Mouse (Mus musculus): Measurements from ENCODE around the gene Cpa4. TPM values are rescaled to one million over a fixed set of nuclear protein-coding genes. Genes with fewer than 3 reads are reported as not detected.
A peak's percentile ranks its signal among the peaks of the same experiment; 100 is the strongest.

Gene Cpa4
- not detected for total RNA-seq (2021)
- long read RNA-seq: 0 reads

DNA sequence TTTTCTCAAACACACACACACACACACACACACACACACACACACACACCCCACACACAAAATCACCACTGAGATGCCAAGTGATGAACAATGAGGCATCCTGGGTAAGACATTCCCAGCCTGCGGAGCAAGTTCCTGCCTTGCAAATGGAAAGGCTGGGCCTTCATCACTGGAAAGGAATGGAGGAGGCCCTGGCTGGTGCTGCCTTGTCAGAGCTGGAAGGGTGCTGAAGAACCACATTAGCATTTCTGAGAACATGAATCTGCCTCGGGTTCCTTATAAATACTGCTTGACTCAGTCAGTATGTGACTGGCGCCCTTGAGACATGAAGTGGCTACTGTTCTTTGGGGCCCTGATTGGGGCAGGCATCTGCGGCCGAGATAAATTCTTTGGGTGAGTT lies at the start of gene Cpa4:
TSS of gene Cpa4 (plus strand) at position 301 of the 400 bp plus-strand sequence.
- DNase-seq (ENCODE audit: low spot score in 2 of 2): no peak

DNA sequence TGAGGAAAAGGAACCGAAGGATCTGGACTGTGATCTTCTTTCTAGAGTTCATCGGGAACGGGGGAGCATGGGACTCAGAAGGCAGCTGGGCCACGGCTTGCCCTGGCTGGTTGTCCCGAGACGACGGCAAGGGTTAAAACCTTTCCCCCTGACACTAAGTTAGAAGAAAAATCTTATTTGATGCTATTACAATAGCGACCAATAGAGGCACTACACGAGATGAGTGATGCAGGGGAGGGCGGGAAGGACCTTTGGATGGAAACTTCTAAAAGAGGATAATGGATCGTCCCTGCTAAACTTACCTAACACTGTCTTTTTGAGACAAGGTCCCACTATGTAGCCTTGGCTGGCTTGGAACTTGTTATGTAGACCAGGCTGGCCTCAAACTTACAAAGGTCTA lies 47.8 kb upstream of the Cpa4 start:
- no peak for DNase-seq (ENCODE audit: low spot score in 2 of 2)

DNA sequence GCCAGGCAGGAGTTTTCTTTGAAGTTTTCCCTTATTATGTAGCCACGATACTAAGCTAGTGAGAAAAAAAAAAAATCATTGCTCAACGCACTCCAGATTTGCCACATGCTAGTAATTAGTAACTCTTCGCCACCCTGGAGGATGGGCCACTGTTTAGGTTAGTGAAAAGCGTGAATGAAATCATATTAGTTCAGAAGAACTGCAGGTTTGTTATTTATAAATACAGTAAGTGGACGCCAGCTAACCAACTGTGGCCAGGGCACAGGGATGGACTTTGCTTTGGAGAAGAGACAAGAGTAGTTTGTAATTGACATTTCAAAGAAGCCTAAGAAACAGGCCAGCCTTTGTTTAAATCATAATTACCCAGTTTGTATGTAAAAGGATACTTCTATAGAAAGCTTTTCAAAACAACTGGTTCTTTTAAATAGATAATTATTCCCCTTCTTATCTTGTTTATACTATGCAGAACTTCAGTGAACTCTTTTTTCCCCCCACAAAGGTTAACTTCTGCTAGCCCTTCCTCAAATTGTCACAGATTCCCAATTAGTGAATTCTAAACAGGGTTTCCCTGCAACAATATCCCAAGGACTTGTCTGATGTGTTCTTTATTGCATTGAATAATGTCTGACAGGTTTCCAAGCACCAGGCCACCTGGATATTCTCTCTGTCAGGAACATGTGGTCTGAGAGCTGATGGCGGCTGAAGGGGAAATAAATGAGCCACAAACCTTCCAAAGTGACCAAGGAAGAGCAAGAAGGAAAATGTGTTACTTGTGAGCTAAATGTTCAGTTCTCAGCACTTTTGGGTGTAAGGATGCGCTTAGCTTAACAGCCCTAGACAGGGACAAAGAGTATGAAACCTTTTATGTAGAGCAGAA lies 42.5 kb upstream of the Cpa4 start:
- no peak for DNase-seq (ENCODE audit: low spot score in 2 of 2)

DNA sequence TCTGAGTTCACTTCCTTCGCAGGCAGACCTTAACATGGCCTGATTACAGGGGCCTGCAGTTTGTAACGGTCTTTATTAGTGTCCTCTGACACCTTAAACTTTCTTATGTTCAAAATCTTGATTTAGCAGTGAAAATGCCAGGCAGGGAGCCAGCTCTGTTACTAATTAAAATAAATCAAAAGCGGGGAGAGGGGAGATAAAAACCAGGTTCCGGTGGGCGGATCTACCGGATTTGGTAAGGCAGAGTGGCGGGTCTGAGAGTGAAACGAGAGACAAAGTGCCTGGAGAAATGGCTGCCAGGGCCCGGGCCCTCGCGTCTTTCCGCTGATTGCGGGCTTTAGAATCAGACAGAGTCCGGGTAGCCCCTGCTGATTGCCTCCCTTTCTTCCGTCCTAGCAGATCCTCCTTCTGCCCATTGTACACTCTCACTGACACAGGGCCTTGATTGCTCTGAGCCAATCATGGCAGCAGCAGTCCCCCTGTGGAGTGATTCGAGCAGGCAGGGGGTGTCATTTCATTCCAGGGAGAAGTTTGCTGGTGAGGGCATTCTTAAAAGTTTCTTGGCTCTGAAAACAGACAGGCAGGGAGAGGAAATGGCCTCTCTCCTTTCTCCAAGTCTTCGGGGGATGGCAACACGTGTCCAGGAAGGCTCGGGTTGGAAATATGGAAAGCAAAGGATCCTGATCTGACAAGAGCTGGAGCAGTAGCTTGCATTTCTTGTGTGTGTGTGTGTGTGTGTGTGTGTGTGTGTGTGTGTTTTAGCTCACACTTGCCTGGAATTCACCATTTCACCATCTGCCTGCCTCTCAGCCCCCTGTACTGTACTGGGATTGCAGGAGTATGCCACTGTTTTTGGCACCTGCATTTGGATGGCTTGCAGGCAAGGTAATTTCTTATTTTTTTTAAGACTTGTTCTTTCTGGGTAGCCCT lies 41.3 kb upstream of the Cpa4 start:
- peak in 1 of 2 experiments; percentile 35 for DNase-seq (ENCODE audit: low spot score in 2 of 2)

DNA sequence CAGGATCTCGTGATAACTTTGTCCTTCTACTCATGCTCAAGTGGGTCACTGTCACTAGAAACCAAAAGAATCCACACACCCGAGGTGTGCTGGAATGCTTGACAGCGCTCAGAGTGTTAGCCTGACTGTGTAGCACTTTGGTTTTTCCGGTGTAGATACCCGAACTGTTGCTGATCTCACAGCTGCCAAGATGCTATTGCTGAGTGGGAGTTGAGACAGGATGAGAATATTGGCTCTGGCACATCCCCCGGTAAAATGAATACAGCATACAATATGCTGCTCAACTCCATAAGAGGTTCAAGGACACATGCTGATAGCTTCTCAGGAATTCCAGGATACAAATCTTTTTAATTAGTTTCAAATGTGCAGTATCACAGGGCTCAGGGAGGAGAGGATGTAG lies 39.4 kb upstream of the Cpa4 start:
- DNase-seq (ENCODE audit: low spot score in 2 of 2): no peak

DNA sequence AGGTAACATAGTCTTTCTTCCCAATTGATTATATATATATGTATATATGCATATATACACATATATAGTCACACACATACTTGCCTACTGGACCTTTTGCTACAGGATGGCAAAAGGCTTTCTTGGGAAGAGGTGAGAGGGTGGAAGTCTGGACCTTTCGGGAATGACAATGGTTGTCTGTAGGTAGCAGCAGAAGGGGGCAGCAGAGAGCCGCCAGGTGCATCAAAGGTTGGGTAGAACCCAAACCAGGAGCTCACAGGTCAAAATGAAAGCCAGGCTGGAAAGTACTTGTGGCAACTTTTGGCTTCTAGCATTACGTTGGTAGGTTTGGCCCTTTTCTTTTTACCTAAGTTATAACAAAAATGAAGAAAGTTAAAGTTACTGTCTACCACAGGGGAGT lies 32.8 kb upstream of the Cpa4 start:
- DNase-seq (ENCODE audit: low spot score in 2 of 2): no peak

DNA sequence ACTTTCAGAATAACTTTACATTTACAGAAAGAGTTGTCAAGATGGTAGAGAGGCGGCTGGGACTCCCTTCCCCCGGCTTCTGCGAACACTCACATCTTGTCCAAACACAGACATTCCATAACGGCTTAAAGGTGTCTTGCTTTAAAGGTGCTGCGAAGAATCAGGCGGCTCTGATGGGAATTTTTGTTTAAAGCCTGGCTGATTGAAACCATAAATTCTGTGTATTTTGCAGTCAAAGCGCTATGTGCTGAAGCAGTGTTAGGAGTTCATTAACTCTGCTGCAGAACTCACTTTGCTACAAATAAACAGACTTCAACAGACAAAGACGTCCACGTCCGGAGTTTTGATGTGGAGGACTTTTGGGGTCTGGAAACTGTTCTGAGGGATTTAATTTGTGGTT lies 29.9 kb upstream of the Cpa4 start:
- no peak for DNase-seq (ENCODE audit: low spot score in 2 of 2)

DNA sequence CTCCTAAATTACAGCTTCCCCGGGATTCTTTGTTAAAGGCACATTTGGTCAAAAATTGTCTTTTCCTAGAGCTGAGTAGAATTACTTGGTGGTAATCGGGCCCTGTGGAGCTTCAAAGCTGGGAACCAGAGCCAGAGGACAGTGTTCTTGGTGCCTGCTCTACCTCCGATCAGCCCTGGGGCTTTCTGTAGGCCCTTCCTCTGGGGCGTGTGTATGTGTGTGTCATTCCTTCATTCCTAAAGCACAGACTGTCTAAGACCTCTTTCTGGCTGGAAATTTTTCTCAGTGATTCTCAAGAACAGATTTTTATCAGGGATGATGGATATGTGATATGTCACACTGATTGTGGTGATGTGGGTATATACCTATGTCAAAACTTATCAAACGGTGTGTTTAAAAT lies 29.4 kb upstream of the Cpa4 start:
- no peak for DNase-seq (ENCODE audit: low spot score in 2 of 2)

DNA sequence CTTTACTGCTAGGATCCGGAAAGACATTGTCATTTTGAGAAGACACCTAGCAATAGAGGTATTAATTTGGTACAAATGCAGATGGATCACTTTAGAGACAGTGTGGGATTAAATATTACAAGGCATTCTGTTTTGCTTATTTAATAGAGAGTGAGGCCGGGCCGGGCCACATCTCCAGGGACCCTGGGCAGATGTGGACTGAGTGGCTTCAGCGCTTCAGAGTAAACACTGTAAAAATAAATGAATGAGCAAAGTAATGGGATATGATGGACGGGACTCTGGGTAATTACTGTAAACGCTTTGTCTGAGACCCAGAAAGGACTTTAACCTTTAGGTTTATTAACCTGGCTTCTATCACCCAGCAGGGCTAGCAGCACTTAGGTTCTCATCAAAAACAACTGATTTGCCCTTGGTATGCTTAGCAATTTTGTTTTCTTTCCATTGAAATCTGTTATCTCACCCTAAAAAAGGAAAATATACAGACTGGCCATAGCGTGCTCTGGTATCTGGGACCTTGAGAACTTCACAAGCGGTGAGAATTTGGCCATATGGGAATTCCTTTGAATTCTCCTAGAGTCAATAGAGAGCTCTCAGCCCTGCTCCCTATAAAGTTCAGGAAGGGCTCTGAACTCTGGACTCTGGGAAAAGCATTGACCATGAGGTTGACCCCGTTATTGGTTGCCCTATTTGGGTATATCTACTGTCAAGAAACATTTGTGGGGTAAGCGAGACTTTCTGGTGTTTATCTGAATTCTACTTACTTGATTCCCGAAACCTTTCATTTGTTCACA lies 27.0 kb upstream of the Cpa4 start, which contains the start of gene Cpa2:
TSS of gene Cpa2 (plus strand) at position 574 of the 791 bp plus-strand sequence.
- no peak for DNase-seq (ENCODE audit: low spot score in 2 of 2)

DNA sequence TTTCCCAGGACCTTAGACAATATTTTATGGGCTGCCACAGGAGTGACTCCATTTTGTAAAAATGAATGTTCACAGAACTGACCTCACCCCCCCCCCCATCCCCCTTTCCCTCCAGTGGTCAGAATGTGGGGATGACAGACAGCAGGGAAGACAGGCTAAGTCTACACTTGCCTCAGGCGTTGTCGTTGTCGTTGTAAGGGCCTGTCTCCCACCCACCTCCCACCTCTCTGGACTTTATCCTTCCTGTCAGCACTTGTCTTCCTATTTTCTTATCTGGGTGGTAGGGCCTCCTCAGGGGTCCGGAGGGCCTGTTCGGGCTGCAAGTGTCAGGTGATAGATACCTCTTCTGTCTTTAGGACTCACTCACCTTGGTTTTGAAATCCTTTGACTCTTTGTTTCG lies 25.9 kb upstream of the Cpa4 start:
- no peak for DNase-seq (ENCODE audit: low spot score in 2 of 2)

DNA sequence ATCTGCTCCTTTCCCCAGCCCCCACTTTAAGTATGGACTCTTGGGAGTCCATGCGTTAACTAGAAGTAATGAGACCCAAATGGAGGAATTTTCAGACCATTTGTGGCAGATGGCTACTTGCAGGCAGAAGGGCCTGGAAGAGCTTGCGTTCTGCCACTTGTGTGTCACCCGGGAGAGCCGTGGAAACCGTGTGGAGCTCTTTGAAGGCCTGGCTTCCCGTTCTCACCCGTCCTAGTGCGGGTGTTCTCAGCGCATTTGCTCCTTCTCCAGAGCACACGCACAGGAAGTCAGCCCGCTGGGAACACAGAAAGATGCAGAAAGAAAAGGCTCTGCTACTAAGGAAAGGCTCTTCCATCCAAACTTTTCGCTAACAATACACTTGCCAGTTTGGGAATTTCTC lies 25.1 kb upstream of the Cpa4 start:
- DNase-seq (ENCODE audit: low spot score in 2 of 2): no peak

DNA sequence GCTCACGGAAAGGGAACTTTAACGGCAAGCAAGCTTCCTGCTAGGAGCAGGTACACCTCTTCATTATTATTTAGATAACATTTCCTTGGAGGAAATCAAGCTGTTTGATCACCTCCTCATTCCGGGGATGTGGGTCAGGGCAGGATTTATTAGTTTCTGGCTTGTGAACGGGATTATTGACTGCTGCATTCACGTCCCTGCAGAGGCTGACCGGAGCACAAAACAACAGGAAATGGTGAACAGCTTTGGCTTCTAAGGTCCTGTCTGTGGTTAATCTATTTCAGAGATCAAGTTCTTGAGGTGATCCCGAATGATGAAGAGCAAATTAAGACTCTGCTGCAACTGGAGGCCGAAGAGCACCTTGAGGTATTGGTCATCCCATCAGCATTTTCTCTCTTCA lies 24.3 kb upstream of the Cpa4 start:
- DNase-seq (ENCODE audit: low spot score in 2 of 2): no peak

DNA sequence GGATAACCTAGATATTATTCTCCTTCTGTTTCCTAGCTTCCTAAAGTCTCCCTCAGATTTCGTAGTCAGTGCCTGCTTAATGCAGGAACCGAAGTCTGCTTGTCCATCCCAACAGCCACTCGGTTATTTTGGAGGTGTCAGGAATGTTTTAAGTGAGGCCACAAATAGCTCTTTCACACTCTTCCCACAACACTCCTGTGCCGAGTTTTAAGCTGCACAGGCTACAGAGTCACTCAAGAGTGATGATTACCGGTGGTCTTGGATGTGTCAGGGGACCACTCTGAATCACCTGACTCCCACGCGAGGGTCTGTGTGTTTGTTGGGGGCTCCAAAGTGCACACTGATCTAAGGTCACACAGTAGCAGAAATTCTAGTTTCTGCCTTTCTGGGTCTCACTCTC lies 22.5 kb upstream of the Cpa4 start:
- DNase-seq (ENCODE audit: low spot score in 2 of 2): no peak

DNA sequence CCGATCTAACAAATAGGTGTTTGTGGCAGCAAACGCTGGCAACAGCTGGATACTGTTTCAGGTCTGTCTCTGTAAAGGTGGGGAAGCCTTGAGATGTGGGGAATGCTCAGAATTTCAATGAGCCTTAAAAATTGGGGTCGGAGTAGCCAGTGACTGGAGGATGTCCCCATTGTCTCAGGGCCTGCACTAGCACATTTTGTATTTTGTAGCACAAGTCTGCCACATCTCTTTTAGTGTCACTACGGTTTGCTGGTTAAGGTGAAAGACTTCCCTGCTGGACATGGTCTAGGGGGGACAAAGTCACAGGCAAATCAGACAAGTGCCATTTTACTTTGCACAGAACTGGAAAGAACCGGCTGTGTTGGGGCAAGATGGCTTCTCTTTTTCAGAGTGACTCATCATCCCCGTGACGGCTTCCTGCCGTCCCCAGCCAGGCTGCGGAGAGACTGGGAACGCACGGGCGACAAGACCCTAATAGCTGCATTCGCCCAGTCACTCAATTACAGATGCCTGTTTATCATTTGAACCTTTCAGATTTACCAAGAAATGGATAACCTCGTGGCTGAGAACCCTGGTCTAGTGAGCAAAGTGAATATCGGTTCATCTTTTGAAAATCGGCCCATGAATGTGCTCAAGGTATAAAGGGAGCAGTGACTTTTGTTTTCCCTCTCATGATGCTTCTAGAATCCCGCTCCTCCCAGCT lies 21.4 kb upstream of the Cpa4 start:
- peak; percentile 45 to 48 for DNase-seq (ENCODE audit: low spot score in 2 of 2)

DNA sequence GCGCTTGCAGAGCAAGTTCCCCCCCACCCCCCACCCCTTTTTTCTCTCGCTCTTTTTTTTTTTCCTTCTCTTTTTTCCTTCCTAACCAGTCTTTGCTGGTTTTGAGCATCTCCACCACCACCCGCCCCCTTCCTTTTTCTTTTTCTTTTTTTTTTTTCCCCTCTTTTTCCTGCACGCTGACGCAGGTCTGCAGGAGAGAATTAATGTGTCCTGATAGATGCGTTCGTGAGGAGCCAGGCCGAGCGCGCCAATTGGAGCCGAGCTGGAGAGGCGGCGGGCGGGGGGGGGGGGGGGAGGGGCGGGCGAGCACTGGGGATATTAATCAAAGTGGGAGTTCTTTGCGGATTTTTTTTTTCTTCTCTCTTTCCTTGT lies 20.9 kb upstream of the Cpa4 start:
- peak in 1 of 2 experiments; percentile 39 for DNase-seq (ENCODE audit: low spot score in 2 of 2)

DNA sequence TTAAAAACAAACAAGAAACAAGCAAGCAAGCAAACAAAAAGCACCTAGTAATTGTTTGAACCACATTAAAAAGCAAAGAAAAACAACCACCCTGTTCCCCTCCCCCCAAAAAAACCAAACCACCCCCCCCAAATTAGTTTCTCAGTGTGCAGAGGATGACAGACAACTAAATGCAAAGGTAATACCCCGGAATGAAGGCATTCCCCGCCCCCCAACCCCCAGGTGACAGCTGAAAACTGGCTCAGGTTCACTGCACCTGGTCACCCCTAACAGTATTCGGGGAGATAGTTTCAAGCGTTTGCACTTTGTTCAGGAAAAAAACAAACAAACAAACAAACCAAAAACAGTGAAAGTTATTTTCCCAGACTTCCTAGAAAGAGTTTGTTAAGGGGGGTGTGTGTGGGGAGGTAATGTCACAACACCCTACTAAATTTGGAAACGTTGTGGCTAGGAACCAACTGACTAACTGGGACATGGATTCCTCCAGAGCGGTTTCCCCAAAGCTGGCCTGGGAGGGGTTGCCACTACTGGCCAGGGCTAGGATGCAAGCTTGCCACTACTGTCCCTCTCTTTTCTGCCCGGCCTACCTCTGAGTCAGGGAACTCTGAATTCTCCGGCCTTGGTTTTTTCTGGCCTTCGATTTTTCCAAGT lies 20.4 kb upstream of the Cpa4 start:
- no peak for DNase-seq (ENCODE audit: low spot score in 2 of 2)

DNA sequence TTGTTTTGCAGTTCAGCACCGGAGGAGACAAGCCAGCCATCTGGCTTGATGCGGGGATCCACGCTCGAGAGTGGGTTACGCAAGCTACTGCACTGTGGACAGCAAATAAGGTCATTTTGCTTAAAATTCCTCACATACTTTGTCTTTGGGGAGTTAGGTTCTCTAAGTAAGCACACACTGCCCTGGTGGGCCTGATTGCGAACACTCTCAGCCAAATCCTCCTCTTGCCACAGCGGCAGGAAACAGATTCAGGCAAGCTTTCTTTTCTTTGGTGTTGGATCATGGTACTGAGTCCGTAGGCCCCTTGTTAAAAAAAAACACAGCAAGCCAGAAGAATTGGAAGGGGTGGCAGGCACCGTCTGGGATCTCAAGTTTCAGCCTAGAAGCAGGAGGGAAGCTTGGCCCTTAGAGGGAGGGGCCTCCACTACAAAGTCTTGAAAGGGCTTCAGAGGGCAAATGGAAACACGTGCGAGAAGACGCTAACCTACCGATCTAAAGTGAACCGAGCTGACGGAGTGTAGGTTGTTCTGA lies 18.9 kb upstream of the Cpa4 start:
- DNase-seq (ENCODE audit: low spot score in 2 of 2): no peak

DNA sequence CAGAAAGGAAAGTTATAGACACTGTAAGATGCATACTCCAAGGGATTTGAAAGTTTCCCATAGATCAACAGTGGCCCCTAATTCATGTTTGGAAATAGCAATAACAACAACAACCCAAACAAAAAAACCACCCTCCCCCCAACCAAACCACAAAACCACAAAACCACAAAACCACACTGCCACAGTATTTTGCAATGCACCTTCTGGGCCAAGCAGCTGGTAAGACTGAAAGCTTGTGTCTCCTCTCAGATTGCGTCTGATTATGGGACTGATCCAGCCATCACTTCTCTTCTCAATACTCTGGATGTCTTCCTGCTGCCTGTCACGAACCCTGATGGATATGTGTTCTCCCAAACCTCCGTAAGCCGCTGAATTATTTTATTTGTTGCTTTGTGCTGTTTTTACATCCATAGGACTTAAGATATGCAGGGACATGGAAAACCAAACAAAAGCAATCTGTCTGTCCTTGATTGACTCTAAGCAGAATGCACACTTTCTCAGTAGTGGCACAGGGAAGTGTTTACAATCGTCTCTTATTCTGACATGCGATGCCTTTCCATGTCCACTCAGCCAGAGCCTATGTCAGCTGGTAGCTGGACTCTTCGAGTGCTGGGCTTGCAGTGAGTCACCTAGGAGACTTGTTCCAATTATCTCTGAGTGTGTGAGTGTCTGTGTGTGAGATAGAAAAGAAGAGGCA lies 17.5 kb upstream of the Cpa4 start:
- DNase-seq (ENCODE audit: low spot score in 2 of 2): no peak

DNA sequence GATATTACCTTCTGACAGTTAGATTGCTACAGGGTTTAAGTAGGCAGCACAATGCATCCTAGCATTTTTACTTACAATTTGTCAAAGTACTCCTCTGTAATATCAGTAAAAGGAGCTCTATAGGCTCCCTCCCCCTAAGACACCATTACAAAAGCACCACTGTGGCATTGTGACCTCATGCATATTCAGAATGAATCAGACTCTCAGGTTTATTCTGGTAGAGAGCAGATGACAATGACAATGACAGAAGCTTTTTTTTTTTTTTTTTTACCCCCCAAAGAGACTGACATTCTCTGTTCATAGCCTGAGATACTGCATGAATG lies 17.0 kb upstream of the Cpa4 start:
- no peak for DNase-seq (ENCODE audit: low spot score in 2 of 2)
